Mouse (Mus musculus) thymus, postnatal 4 days (tissue): Measurements from ENCODE around the gene Plod1.
"Not testable (repeated sequence)": the region's sequence is repeated elsewhere in the genome, so short reads cannot be mapped to it uniquely, and the experiment has no call there.

ENCODE experiments used
- DNase-seq: peaks from one replicate; pipeline ENCODE4 v3.0.0; 2021

Gene Plod1

GRCm38 (mm10) chr4:147888237-147888636, 48.3 kb downstream of the Plod1 start:
- no peak for DNase-seq

GRCm38 (mm10) chr4:147887277-147887676, 49.3 kb downstream of the Plod1 start:
- no peak for DNase-seq

- DNase-seq = no peak
Measured at GRCm38 (mm10) chr4:147886158-147886557, 50.4 kb downstream of the Plod1 start.

- no peak for DNase-seq
Measured at GRCm38 (mm10) chr4:147884138-147884537, 52.4 kb downstream of the Plod1 start.

GRCm38 (mm10) chr4:147883041-147883440, 53.5 kb downstream of the Plod1 start:
- DNase-seq = no peak

- no peak for DNase-seq
Measured at GRCm38 (mm10) chr4:147881792-147882191, 54.8 kb downstream of the Plod1 start.

GRCm38 (mm10) chr4:147879865-147880264, 56.7 kb downstream of the Plod1 start:
- DNase-seq = no peak

GRCm38 (mm10) chr4:147879456-147879855, 57.1 kb downstream of the Plod1 start:
- DNase-seq = no peak

- no peak for DNase-seq
Measured at GRCm38 (mm10) chr4:147878537-147878936, 58.0 kb downstream of the Plod1 start.

- no peak for DNase-seq
Measured at GRCm38 (mm10) chr4:147875852-147876575, 60.6 kb downstream of the Plod1 start.

- DNase-seq = no peak
Measured at GRCm38 (mm10) chr4:147869238-147869637, 67.3 kb downstream of the Plod1 start.

- peak; percentile 89 for DNase-seq
Measured at GRCm38 (mm10) chr4:147868450-147869031, 68.0 kb downstream of the Plod1 start, which contains the start of the genes Miip and Fv1. Miip (minus strand) TSS chr4:147868816. Fv1 (plus strand) TSS chr4:147868979.

GRCm38 (mm10) chr4:147867563-147868449, 68.8 kb downstream of the Plod1 start:
- no peak for DNase-seq

- not testable (repeated sequence) for DNase-seq
Measured at GRCm38 (mm10) chr4:147866793-147867192, 69.8 kb downstream of the Plod1 start.

GRCm38 (mm10) chr4:147866056-147866455, 70.5 kb downstream of the Plod1 start:
- DNase-seq = no peak

- DNase-seq = no peak
Measured at GRCm38 (mm10) chr4:147865651-147866050, 70.9 kb downstream of the Plod1 start.

GRCm38 (mm10) chr4:147862051-147862450, 74.5 kb downstream of the Plod1 start:
- no peak for DNase-seq
